Mouse (Mus musculus) frontal cortex, postnatal 36 days (tissue): ENCODE results near the gene Btbd35f3.
"Not testable (repeated sequence)": the region's sequence is repeated elsewhere in the genome, so short reads cannot be mapped to it uniquely, and the experiment has no call there.

Source experiments
- DNase-seq, 2 experiments: peaks; one replicate each; pipeline ENCODE4 v3.0.0; 2022; ENCODE audit warnings: low spot score in 2 of 2

Btbd35f3 gene

GRCm38 (mm10) chrX:4037374-4037773 lies at the start of gene Btbd35f3:
Btbd35f3 (plus strand) TSS chrX:4037674.
- DNase-seq: not testable (repeated sequence)
